Mouse (Mus musculus) gastrocnemius, postnatal 4 days (tissue): ENCODE measurements around the gene D5Ertd579e. TPM values are rescaled to one million over a fixed set of nuclear protein-coding genes. Genes with fewer than 3 reads are reported as not detected.

ENCODE experiments used
- DNase-seq, 2 experiments: peaks; one replicate each; pipeline ENCODE4 v3.0.0; 2021 to 2022; ENCODE audit warnings: low spot score in 2 of 2, mixed read lengths in 2 of 2
- total RNA-seq, 2 experiments: library from RNA; stranded (reverse); gene quantifications; 2 replicates each; pipeline ENCODE4 v1.2.3; 2021

Gene D5Ertd579e
- total RNA-seq, 2 experiments from 2014 or later = 61.3 to 72.9 TPM

GRCm38 (mm10) chr5:36573354-36573753 lies 122.5 kb downstream of the D5Ertd579e start:
- no peak for DNase-seq

DNA sequence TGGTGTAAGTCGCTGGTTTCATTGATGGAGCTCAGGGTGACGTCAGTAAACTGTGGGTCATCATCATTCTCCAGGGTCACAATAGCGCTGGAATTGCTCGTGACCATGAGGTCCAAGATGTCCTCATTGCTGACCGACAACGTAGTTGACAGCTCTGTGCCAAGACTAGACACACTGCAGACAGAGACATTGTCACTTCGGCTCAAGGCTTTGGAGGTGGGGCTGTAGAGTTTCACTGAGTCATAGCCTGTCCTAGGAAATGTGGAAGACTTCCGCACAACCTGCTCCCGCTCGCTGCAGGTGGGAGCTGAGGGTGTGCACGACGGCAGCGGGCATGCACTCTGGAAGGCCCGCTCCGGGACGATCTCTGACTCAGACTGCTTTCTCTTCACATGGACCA lies 124.5 kb downstream of the D5Ertd579e start:
- no peak for DNase-seq

DNA sequence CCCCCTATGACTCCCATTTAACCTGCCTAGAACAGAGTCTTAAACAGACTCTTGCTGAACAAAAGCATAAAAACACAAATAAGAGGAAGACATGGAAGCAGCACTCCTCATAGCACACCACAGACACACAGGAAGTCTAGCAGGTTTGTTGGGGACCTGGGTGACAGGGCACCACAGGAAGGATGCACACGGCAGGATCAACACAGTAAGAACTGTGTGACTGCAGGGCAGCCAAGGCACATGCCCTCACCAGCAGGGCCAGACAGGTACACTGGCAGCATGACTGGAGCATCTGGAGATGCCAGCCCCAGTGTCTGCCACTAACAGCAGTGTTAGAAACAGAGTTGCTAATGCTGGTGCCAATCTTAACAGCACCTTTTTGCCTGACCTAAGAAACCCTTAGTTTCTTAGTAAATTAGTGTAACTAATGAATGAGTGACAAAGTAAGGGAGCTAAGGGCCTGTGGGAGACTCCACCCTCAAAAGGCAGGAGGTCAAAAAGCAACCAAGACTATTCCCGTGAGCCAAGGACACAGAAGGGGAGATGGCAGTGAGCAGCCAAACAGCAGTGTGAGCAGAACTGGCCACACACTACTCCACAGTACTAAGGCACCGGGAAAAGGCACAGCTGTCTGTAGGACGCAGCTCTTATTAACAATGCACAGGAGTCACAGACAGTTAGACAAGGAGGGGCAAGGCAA lies 125.1 kb downstream of the D5Ertd579e start:
- DNase-seq = no peak

GRCm38 (mm10) chr5:36570098-36570497 lies 125.7 kb downstream of the D5Ertd579e start:
- no peak for DNase-seq

GRCm38 (mm10) chr5:36568118-36568517 lies 127.7 kb downstream of the D5Ertd579e start:
- no peak for DNase-seq

DNA sequence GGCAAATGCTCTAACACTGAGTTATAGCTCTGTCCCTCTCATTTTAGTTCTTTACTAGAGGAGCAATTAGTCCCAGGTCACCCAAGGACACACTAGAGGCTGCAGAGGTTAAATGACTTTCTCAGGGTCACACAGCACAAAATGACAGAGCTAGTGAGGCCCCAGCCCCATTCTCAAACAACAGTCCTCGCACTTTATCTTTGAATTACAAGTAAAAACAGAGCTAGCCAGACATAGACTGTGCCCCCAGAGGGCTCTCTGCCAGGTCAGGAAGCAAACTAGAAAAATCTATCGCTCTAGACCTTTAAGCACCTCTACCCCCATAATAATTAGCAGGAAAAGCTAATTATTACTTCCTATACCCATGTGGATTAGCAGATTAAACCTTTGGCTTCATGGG lies 128.2 kb downstream of the D5Ertd579e start:
- DNase-seq = no peak

- DNase-seq = no peak
Measured at GRCm38 (mm10) chr5:36564530-36564929, 131.3 kb downstream of the D5Ertd579e start.

DNA sequence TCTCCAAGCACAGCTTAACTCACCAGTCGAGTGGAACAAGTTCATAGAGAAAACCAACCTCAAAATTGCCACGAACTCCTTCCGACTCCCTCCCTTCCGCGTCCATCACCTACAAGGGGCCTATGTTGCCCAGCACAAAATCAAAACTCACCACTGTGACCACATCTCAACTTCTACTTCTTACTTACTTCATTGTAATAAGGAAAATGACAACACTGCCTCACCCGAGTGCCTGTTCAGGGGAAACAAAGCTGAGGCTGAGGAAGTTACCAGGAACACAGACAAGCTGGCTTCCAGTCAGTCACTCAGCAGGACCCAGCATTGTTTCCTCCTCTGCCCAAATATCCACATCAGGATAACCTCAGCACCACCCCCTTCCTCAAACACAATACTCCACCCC lies 132.1 kb downstream of the D5Ertd579e start:
- no peak for DNase-seq

DNA sequence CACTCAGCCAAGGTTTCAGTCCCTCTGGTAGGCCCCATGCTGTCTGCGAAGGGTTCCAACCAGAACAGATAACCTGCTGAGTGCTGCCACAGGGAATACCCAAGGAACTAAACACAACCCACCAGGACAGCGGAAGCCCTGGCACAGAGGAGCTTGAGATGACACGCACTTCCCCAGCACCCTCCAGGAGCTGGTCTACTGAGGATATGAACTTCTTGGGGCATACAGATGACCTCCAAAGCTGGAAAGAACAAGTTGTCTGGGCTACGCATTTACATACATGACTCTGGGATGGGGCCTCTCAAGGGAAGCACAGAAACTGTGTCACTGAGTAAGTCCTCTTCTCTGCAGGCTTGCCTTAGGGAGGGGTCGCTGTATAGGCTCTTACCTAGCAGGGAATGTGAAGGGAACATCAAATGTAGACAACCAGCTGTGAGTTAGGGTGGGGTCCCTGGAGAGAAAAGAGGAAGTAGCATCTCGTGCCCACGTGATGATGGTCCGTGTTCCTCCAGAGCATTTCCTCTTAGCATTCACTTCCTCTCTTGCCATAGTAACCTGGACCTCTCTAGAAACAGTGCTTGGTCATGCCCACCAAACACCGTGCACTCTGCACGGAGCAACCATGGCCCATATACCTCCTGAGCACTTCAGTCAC lies 132.9 kb downstream of the D5Ertd579e start:
- DNase-seq = no peak

GRCm38 (mm10) chr5:36561509-36561908 lies 134.3 kb downstream of the D5Ertd579e start:
- no peak for DNase-seq

GRCm38 (mm10) chr5:36560490-36560889 lies 135.3 kb downstream of the D5Ertd579e start:
- no peak for DNase-seq

DNA sequence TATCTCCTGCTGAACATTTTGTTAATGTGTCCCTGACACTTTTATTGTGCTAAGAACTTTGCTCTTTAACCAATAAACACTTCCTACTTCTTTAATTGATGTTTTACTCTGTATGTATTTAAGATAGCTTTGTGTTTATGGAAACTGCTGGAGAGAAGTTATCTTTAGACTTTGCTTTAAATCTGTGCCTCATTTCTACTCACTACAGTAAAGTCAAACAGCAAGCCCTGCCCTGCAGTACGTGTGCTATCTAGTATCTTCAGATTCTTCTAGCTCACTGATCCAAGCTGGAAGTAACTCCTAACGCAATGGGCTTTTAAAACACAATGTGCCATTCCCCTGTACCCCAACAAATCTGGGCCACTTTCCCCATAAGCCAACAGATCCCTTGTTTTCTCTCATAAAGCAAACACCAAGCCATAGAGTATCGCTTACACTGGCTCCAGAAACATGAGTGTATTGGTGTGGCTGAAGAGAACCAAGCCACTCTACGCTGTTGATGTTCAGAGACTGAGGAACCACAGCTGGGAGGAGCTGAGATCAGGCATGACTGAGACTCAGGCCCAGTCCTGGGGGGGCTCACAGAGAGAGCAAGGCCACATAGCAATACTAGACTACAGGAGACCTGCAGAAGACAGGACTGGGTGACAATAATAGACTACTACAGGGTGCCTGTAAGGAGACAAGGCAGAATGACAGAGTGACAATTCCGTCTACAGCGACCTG lies 136.2 kb downstream of the D5Ertd579e start:
- DNase-seq = no peak

DNA sequence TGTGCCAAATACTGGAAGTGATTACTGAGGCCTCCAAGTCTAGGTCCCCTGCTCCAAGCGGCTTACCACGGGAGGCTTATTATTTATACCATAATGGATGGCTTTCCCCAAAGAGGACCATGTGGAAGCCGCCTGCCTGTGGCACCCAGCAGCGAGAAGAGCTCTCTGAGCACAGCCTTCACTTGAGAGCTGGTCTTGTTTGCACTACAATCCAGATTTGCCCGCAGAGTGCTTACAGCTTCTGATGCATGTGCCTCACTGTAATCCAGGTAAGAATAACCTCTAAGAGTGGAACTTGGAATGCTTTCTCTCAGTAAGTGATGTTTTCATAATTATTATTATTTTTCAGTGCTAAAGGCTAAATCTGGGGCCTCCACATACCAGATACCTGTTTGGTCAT lies 136.7 kb downstream of the D5Ertd579e start:
- DNase-seq = no peak

DNA sequence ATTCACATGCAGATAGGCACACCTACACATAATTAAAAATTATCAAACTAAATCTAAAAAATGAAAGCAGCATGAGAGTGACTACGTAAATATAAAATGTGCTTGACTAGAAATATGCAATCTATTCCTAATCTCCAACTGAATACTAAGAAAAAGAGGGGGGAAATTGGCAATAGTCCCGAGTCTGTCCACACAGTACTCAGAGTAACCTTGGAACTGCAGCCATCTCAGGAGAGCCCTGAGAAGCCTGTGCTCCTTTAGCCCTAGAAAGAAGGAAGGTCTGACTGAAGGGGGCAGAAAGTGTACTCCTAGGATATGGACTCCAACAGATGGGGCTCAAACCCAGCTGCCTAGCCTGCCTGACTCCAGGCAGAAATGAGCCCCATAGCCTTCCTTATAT lies 137.3 kb downstream of the D5Ertd579e start:
- DNase-seq = no peak

GRCm38 (mm10) chr5:36557584-36558308 lies 138.1 kb downstream of the D5Ertd579e start:
- DNase-seq = no peak

DNA sequence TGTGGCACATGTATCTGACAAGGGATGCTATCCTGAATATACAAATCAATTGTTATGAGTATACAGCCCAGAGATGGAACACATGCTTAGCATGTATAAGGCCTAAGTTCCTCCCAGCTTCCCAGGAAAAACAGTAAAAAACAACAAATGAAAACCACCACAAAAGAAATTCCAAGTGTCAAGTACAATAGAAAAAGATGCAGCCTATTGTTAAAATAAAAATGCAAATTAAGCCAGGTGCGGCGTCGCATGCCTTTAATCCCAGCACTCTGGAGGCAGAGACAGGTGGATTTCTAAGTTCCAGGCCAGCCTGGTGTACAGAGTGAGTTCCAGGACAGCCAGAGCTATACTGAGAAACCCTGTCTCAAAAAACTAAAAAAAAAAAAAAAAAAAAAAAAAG lies 138.9 kb downstream of the D5Ertd579e start:
- DNase-seq = no peak

DNA sequence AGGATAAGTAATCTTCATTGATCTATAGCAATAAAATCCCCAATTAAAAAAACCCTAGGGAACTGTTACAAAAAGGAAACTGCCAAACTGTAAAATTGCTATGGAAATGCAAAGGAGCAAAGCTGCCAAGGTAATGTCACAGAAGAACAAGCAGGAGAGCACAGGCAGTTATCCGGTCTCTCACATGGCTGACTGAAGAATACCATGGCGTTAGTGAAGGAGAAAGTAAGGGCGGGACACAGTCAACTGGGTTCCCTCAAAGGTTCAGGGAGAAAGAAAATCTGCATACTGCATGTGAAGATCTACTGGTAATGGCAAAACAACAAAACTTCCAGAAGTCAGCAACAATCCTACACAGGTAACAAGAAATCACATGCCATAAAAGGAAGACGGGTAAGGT lies 139.5 kb downstream of the D5Ertd579e start:
- no peak for DNase-seq

DNA sequence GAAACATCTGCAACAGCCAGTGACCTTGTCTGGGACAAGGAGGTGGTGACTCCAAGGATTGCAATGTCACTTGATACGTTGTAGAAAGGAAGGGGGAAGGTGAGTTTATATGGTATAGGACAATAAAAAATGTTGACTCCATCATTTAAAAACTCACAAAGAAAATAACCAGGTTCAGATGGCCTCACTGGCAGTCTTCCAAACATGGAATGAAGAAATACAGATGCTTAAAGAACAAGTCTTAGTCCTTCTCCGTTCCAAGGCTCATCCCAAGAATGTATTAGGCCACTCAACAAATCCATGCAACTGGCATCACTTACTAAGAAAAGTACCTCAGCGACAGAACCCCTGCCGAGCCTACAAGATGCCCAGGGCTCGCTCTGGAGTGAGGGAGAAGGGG lies 141.3 kb downstream of the D5Ertd579e start:
- DNase-seq = no peak

DNA sequence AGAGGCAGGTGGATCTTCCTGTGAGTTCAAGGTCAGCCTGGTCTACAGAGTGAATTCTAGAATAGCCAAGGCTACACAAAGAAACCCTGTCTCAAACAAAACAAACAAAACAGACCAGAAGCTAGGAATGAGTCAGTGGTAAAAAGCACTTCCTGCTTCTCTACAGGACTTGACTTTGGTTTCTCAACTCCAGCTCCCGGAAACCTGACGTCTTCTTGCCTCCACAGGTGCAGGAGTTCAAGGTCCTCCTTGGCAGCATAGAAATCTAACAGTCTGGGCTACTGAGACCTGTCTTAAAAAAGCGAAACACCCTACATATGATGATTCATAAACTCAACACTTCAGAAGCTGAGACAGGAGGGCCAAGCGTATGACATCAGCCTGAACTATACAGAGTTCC lies 141.9 kb downstream of the D5Ertd579e start:
- no peak for DNase-seq

DNA sequence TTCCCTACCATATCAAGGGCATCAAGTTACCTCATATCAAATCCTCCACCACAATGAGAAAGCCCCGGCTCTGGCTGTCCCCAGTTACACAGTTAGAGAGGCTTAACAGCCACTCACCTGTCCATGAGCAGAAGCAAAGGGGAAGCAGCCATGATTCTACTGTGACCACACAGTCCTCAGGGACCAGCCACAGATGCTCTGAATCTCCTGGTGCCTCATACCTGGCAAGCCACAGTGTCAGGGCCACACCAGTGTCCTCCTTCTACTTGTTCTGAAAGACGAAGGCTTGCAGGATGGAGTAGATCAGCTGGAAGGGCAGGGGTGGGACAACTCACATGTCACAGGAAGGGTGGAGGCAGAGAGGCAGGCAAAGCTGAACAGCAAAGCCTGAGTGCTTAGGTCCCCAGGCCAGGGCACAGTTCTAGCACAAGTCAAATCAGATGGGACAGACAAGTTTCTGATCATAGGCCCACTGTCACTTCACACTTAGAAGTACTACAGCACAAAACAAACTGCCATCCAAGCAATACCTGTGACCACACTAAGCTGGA lies 142.7 kb downstream of the D5Ertd579e start:
- DNase-seq = no peak

GRCm38 (mm10) chr5:36552391-36552790 lies 143.4 kb downstream of the D5Ertd579e start:
- no peak for DNase-seq
